Mouse (Mus musculus) erythroblast, embryonic 14.5 days (primary cell): ENCODE data around the gene Il21r. TPM values are rescaled to one million over a fixed set of nuclear protein-coding genes. Genes with fewer than 3 reads are reported as not detected.

Source experiments
- H3K27me3 ChIP-seq: 2 replicates; pipeline ENCODE4 v1.6.1; 2012; ENCODE audit warnings: inconsistent platforms; ENCODE audit not compliant: control insufficient read depth
- H3K36me3 ChIP-seq: 2 replicates; pipeline ENCODE4 v1.6.1; 2012; ENCODE audit warnings: mild to moderate bottlenecking, inconsistent platforms; ENCODE audit not compliant: control insufficient read depth
- H3K4me1 ChIP-seq: 2 replicates; pipeline ENCODE4 v1.6.1; 2012; ENCODE audit warnings: inconsistent platforms; ENCODE audit not compliant: control insufficient read depth
- H3K4me3 ChIP-seq: replicated peaks from 2 replicates; pipeline ENCODE3; 2012; ENCODE audit warnings: moderate library complexity, mild to moderate bottlenecking, inconsistent platforms
- H3K9me3 ChIP-seq: 2 replicates; pipeline ENCODE4 v1.6.1; 2012; ENCODE audit warnings: low read length, inconsistent platforms, mixed read lengths; ENCODE audit not compliant: control insufficient read depth
- GATA1 ChIP-seq: IDR thresholded peaks from 2 replicates; pipeline ENCODE4 v1.6.1; 2012; ENCODE audit warnings: low read length, inconsistent platforms, mixed read lengths
- TAL1 ChIP-seq: IDR thresholded peaks from 3 replicates; pipeline ENCODE4 v1.6.1; 2012; ENCODE audit warnings: low read length, inconsistent platforms, mixed read lengths
- polyA plus RNA-seq: library from polyadenylated mRNA; stranded (reverse); fragments of >175 nt; gene quantifications from 2 replicates; pipeline ENCODE4 v1.2.3, GENCODE M21; 2012

Il21r gene
- polyA plus RNA-seq, 1 experiment = 0.05 TPM

DNA sequence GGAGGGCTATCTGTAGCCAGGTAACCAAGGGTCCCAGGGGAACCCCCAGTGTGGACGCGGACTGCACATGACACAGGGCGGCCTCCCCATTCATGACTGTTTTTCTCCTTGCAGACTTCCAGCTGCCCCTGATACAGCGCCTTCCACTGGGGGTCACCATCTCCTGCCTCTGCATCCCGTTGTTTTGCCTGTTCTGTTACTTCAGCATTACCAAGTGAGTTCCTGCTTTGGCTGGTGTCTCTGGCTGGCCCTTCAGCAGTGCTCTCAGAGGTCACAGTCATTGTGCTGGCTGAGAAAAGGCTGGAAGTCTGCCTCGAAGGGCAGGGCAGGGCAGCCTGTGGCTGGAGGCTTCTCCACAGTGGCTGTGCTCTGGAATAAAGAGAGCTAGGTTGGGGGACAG lies 30.5 kb upstream of the Il21r start:
- Histone ChIP-seq H3K9me3 (no peaks in the 10 kb centered on the region), H3K4me3 (no peak overlapping the region), H3K4me1 (no peaks in the 10 kb centered on the region; the same call in 1 of the 2 replicates), H3K27me3 (no peaks in the 10 kb centered on the region), H3K36me3 (peaks cover 11% of the 10 kb centered on the region)
- no peak for TF ChIP-seq GATA1
- no peak for TF ChIP-seq TAL1

DNA sequence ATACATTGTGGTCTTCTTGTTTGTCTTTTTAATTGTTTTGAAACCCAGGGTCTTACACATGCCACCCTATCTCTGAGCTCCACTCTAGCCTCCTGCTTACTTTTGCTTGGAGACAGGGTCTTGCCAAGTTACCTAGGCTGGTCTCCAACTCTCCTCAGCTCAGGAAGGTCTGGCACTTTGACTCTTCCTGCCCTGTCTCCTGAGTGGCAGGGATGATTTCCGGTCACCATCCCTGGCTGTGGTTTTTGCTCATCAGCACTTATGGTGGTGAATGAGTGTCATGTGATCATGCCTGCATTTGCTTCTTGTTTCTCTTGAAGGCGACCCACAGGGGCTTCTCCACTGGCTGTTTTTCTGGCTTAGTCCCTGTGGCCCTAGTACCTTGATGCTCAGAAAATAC lies 29.4 kb upstream of the Il21r start:
- Histone ChIP-seq H3K36me3 (peaks cover 11% of the 10 kb centered on the region), H3K4me3 (no peak overlapping the region), H3K9me3 (no peaks in the 10 kb centered on the region), H3K4me1 (peaks cover 2% of the 10 kb centered on the region; the same call in 1 of the 2 replicates), H3K27me3 (peaks cover under 1% of the 10 kb centered on the region; the same call in 1 of the 2 replicates)
- TF ChIP-seq TAL1 (no peak), GATA1 (no peak)

DNA sequence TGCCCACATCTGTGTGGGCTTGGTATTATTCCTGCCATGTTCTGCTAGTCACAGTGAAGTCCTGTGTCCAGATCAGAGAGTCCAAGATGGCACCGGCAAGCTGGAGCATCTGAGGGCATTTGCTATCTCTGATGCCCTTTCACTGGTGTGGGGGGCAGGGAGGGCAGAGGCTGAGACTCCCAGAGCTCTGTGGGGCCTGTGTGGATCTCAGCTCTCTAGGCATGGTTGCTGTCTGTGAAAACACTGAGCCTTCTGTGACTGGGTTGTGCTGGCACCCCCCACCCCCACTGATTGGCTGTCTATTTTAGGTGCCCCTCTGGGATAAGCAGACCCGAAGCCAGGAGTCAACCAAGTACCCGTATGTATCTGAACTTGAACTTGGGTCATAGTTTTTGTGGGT lies 28.4 kb upstream of the Il21r start:
- peaks cover 6% of the 10 kb centered on the region for H3K27me3 ChIP-seq
- peaks cover 10% of the 10 kb centered on the region for H3K36me3 ChIP-seq
- no peak overlapping the region for H3K4me3 ChIP-seq
- H3K4me1 ChIP-seq = peaks cover 2% of the 10 kb centered on the region; the same call in 1 of the 2 replicates
- no peak for TF ChIP-seq GATA1
- TF ChIP-seq TAL1 = no peak
- H3K9me3 ChIP-seq = no peaks in the 10 kb centered on the region

DNA sequence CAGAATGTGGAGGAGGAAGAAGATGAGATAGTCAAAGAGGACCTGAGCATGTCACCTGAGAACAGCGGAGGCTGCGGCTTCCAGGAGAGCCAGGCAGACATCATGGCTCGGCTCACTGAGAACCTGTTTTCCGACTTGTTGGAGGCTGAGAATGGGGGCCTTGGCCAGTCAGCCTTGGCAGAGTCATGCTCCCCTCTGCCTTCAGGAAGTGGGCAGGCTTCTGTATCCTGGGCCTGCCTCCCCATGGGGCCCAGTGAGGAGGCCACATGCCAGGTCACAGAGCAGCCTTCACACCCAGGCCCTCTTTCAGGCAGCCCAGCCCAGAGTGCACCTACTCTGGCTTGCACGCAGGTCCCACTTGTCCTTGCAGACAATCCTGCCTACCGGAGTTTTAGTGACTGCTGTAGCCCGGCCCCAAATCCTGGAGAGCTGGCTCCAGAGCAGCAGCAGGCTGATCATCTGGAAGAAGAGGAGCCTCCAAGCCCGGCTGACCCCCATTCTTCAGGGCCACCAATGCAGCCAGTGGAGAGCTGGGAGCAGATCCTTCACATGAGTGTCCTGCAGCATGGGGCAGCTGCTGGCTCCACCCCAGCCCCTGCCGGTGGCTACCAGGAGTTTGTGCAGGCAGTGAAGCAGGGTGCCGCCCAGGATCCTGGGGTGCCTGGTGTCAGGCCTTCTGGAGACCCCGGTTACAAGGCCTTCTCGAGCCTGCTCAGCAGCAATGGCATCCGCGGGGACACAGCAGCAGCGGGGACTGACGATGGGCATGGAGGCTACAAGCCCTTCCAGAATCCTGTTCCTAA lies 27.3 kb upstream of the Il21r start:
- peaks cover 4% of the 10 kb centered on the region for H3K4me1 ChIP-seq
- peaks cover 15% of the 10 kb centered on the region for H3K27me3 ChIP-seq
- TF ChIP-seq GATA1 = no peak
- TF ChIP-seq TAL1 = no peak
- H3K9me3 ChIP-seq = no peaks in the 10 kb centered on the region
- no peak overlapping the region for H3K4me3 ChIP-seq
- H3K36me3 ChIP-seq = peaks cover 5% of the 10 kb centered on the region

DNA sequence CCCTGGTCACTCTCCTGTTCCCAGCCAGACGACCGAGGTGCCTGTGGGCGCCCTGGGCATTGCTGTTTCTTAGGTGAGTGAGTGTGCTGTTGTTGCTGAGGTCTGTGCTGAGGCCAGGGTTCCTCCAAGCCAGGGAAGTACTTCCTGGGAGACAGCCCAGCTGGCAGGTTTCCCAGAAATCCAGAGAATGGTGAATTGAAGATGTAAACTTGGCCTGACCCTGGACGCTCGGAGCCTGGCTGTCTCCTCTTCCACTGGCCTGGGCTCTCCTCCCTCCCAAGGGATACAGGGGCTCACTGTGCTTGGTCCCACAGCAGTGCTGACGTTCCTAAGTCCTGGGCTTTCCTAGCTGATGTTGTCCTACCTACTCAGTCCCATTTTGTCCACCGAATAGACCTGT lies 26.2 kb upstream of the Il21r start:
- no peak for TF ChIP-seq GATA1
- no peak for TF ChIP-seq TAL1
- no peak overlapping the region for H3K4me3 ChIP-seq
- H3K36me3 ChIP-seq = peaks cover 5% of the 10 kb centered on the region
- peaks cover 17% of the 10 kb centered on the region for H3K27me3 ChIP-seq
- H3K9me3 ChIP-seq = no peaks in the 10 kb centered on the region
- H3K4me1 ChIP-seq = peaks cover 10% of the 10 kb centered on the region

DNA sequence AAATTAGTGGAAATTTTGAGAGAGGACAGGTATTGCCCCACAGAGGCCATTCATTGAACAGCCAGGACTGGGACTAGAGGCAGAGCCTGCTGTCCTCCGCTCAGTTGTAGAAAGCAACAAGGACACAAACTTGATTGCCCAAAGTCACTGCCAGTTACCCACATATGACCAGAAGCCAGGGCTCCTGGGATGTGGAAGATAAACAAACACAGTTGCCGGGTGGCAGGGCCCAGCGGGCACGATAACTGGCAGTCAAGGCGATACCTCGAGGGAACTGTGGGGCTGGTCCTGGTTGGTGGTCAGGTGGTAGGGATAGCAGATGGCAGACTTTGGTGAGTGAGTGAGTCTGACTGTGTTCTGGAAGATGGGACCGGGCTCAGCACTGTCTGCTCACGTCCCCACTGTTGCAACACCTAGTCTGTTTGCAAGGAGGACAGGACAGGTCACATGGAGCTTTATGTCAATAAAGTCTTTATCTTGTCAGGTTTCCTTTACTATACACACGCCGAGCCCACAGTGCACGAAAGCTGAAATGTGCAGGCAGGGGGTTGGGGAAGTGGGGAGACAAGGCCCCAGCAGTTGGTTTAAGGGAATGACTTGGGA lies 25.6 kb upstream of the Il21r start:
- peaks cover 17% of the 10 kb centered on the region for H3K27me3 ChIP-seq
- no peaks in the 10 kb centered on the region for H3K9me3 ChIP-seq
- H3K4me3 ChIP-seq = no peak overlapping the region
- H3K36me3 ChIP-seq = peaks cover 5% of the 10 kb centered on the region
- TF ChIP-seq TAL1 (no peak), GATA1 (no peak)
- H3K4me1 ChIP-seq = peaks cover 10% of the 10 kb centered on the region

DNA sequence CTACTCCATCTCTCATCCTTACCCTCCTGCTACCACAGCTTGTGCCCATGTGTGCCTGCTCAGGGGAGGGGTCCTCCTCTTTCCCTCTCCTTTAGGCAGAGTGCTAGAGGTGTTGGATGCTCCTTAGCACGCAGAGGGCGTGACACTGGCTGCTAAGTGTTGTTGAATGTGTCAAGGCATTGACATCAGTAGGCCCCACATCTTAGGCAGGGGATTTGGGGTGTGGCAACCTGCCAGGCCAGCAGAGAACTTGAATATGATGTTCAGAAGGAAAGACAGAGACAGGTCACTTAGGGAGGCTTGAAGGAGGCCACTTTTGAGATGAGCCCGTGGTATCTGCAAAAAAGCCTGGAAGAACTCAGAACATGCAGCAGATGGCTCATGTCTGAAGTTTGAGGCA lies 25.1 kb upstream of the Il21r start:
- peaks cover 17% of the 10 kb centered on the region for H3K27me3 ChIP-seq
- H3K4me1 ChIP-seq = peaks cover 10% of the 10 kb centered on the region
- no peak overlapping the region for H3K4me3 ChIP-seq
- no peaks in the 10 kb centered on the region for H3K9me3 ChIP-seq
- peaks cover 5% of the 10 kb centered on the region for H3K36me3 ChIP-seq
- TF ChIP-seq GATA1 (no peak), TAL1 (no peak)

DNA sequence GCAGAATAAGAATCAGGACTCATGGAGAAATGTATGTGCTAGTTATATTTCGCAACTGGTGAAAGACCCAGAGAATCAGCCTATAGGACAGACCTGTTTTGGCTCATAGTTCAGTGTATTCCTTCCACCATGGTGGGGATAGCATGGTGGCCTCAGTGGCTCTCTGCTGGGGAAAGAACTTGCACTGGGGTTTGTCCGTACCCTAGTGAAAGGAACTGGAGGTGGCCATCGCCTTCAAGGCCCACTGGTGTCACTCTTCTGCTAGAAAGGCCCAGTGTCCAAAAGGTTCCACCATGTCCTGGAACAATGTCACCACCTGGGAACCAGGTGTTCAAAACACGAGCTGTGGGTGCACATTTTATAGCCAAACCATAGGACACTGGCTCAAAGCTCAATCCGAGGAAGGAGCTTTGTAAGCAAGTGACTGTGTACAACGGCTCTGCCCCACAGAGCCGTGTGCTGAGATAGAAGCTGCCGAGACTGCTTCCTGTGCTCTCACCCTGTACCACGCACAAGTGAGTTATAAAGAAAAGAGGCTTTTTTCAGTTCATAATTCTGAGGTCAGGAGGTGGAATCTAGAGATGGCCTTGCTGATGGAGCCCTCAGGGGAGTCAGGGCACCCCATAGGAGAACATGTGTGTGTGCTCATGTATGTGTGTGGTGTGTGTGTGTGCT lies 23.5 kb upstream of the Il21r start:
- H3K4me1 ChIP-seq = peaks cover 10% of the 10 kb centered on the region
- peaks cover 4% of the 10 kb centered on the region for H3K36me3 ChIP-seq
- no peaks in the 10 kb centered on the region for H3K9me3 ChIP-seq
- peaks cover 19% of the 10 kb centered on the region for H3K27me3 ChIP-seq
- no peak overlapping the region for H3K4me3 ChIP-seq
- TF ChIP-seq GATA1 = no peak
- no peak for TF ChIP-seq TAL1

DNA sequence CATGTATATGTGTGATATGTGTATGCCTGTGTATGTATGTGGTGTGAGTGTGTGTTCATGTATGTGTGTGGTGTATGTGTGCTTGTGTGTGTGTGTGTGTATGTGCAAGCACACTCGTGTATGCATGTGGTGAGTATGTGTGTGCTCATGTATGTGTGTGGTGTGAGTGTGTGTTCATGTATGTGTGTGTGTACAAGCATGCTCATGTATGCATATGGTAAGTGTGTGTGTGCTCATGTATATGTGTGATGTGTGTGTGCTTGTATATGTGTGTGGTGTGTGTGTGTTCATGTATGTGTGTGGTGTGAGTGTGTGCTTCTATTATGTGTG lies 23.0 kb upstream of the Il21r start:
- no peaks in the 10 kb centered on the region for H3K9me3 ChIP-seq
- H3K4me1 ChIP-seq = peaks cover 10% of the 10 kb centered on the region
- H3K27me3 ChIP-seq = peaks cover 19% of the 10 kb centered on the region
- no peak for TF ChIP-seq TAL1
- no peak for TF ChIP-seq GATA1
- peaks cover 3% of the 10 kb centered on the region for H3K36me3 ChIP-seq
- H3K4me3 ChIP-seq = no peak overlapping the region
